Mouse (Mus musculus): ENCODE measurements at regions not wholly inside any gene's neighbourhood (a gene's known extent, or its start where the extent isn't known, plus 50 kb on each side); places are given as distances from the start of the nearest gene placed in this dataset.

GRCm38 (mm10) chr13:60299076-60299475 is 121.9 kb upstream of the Gas1 start:
- no peak for DNase-seq (ENCODE audit: low read depth)

GRCm38 (mm10) chr13:60303561-60303960 is 126.4 kb upstream of the Gas1 start:
- DNase-seq (ENCODE audit: low read depth): no peak

GRCm38 (mm10) chr13:60305028-60305810 is 128.1 kb upstream of the Gas1 start:
- DNase-seq (ENCODE audit: low read depth): no peak

GRCm38 (mm10) chr13:60308062-60308801 is 131.1 kb upstream of the Gas1 start:
- no peak for DNase-seq (ENCODE audit: low read depth)

- DNase-seq (ENCODE audit: low read depth): no peak
Observed at GRCm38 (mm10) chr13:60309482-60309881, 132.3 kb upstream of the Gas1 start.

- no peak for DNase-seq (ENCODE audit: low read depth)
Observed at GRCm38 (mm10) chr13:60309926-60310325, 132.8 kb upstream of the Gas1 start.

- DNase-seq (ENCODE audit: low read depth): no peak
Observed at GRCm38 (mm10) chr13:60312397-60313085, 135.4 kb upstream of the Gas1 start.

GRCm38 (mm10) chr13:60318436-60319020 is 141.4 kb upstream of the Gas1 start:
- no peak for DNase-seq (ENCODE audit: low read depth)

- no peak for DNase-seq (ENCODE audit: low read depth)
Observed at GRCm38 (mm10) chr13:60319268-60319667, 142.1 kb upstream of the Gas1 start.

GRCm38 (mm10) chr13:60319861-60320602 is 142.9 kb upstream of the Gas1 start:
- no peak for DNase-seq (ENCODE audit: low read depth)

- no peak for DNase-seq (ENCODE audit: low read depth)
Observed at GRCm38 (mm10) chr13:60322579-60322978, 145.4 kb upstream of the Gas1 start.

- no peak for DNase-seq (ENCODE audit: low read depth)
Observed at GRCm38 (mm10) chr13:60330475-60331258, 153.5 kb upstream of the Gas1 start.

- no peak for DNase-seq (ENCODE audit: low read depth)
Observed at GRCm38 (mm10) chr13:60336196-60336595, 159.0 kb upstream of the Gas1 start.

GRCm38 (mm10) chr13:60337383-60337782 is 160.2 kb upstream of the Gas1 start:
- DNase-seq (ENCODE audit: low read depth): no peak

GRCm38 (mm10) chr13:60338107-60338506 is 160.9 kb upstream of the Gas1 start:
- DNase-seq (ENCODE audit: low read depth): no peak

- no peak for DNase-seq (ENCODE audit: low read depth)
Observed at GRCm38 (mm10) chr13:60340068-60340467, 162.9 kb upstream of the Gas1 start.

- no peak for DNase-seq (ENCODE audit: low read depth)
Observed at GRCm38 (mm10) chr13:60347881-60348280, 170.7 kb upstream of the Gas1 start.

- DNase-seq (ENCODE audit: low read depth): no peak
Observed at GRCm38 (mm10) chr13:60348438-60348837, 171.3 kb upstream of the Gas1 start.

- no peak for DNase-seq (ENCODE audit: low read depth)
Observed at GRCm38 (mm10) chr13:60355707-60356490, 178.7 kb upstream of the Gas1 start.

- DNase-seq (ENCODE audit: low read depth): no peak
Observed at GRCm38 (mm10) chr13:60358408-60359060, 181.4 kb upstream of the Gas1 start.
